Comparison of ENCODE assay signal across 8 mouse cellular contexts in genomic region chr11:69795168-69795982, GRCm38 (mm10). TPM values are rescaled to one million over a fixed set of nuclear protein-coding genes. Genes with fewer than 3 reads are reported as not detected.
DNase-seq lines count a peak whose midpoint lies in the region; TF ChIP-seq lines count a peak whose summit lies in the region.

TSS of gene Chrnb1 (minus strand) at chr11:69795943.

- no peak for TF ChIP-seq POLR2A in cortical plate, adult 2 months (IDR thresholded peaks at IDR 0.05; ENCODE audit: extremely low read depth, insufficient read depth, low read length)

- H3K27me3 ChIP-seq in megakaryocyte, embryonic 14.5 days (replicated peaks): peaks cover 56% of the 10 kb centered on the region

- DNase-seq in adipocyte (ENCODE audit: low spot score): peak; percentile 89
- peak; percentile 93 to 95 for DNase-seq in gastrocnemius, adult 8-10 months (ENCODE audit: low spot score in 2 of 2)
- peak; percentile 61 for DNase-seq in hindlimb bud, embryonic 11.5 days (ENCODE audit: extremely low spot score, low read depth, low spot score)
- peak; percentile 60 to 93 for DNase-seq in left cerebral cortex, adult 8-10 months (ENCODE audit: low spot score in 2 of 2)
- DNase-seq in right cerebral cortex, postnatal 25 days: peak; percentile 86
- peak; percentile 89 to 90 for DNase-seq in urinary bladder, postnatal 4 days (ENCODE audit: low spot score in 2 of 2)

- no peak for TF ChIP-seq CTCF in cortical plate, adult 2 months (IDR thresholded peaks at IDR 0.05; ENCODE audit: extremely low read depth, insufficient read depth, low read length)

- H3K4me1 ChIP-seq in cortical plate, adult 2 months (ENCODE audit: control insufficient read depth, insufficient read depth, low read length): no peaks in the 10 kb centered on the region; the same call in 1 of the 2 replicates
- H3K4me1 ChIP-seq in megakaryocyte, embryonic 14.5 days: peaks cover 40% of the 10 kb centered on the region

- no peaks in the 10 kb centered on the region for H3K36me3 ChIP-seq in megakaryocyte, embryonic 14.5 days (replicated peaks; ENCODE audit: low read length)

- H3K9me3 ChIP-seq in megakaryocyte, embryonic 14.5 days: no peaks in the 10 kb centered on the region

- H3K27ac ChIP-seq in cortical plate, adult 2 months (ENCODE audit: insufficient read depth, low read length): no peak within 1 kb of the TSS

- peak within 1 kb of the TSS; percentile 36 for H3K4me3 ChIP-seq in cortical plate, adult 2 months (ENCODE audit: insufficient read depth, low read length)
- H3K4me3 ChIP-seq in megakaryocyte, embryonic 14.5 days (replicated peaks): peak within 1 kb of the TSS; percentile 91

RNA-seq across cellular contexts. Expression of gene Chrnb1, which starts in this region (rescaled TPM):
- polyA plus RNA-seq in cortical plate, adult 2 months (2012; rRNA removed): 1.4 and 2.1 TPM in 2 replicates
- total RNA-seq in gastrocnemius, adult 8-10 months (2022): 10 to 100 TPM; 25.2 to 33.8 (median 28.9) TPM
- 1 to 10 TPM in 2 of 4 experiments, under 1 TPM in 2; 0.51 to 1.2 (median 0.92) TPM for total RNA-seq in left cerebral cortex, adult 8-10 months (2022)
- polyA plus RNA-seq in megakaryocyte, embryonic 14.5 days (2012; ENCODE audit: insufficient read depth, low replicate concordance): not detected in 2 replicates

Comparison
In these comparisons a context has a peak if more than half of its experiments do, and no peak if none do; other contexts are left out.
1. RNA of gene Chrnb1 (total RNA-seq): 25.2 to 33.8 TPM in gastrocnemius, adult 8-10 months; 0.51 to 1.2 TPM in left cerebral cortex, adult 8-10 months; every median in the first group is over 10 times any median in the second.
2. Peak in every context shown above with its lines, with median percentiles within 50 percentile points of each other: DNase-seq.